Mouse (Mus musculus): Measurements from ENCODE around the gene Ascl4. TPM values are rescaled to one million over a fixed set of nuclear protein-coding genes. Genes with fewer than 3 reads are reported as not detected.
A peak's percentile ranks its signal among the peaks of the same experiment; 100 is the strongest.

The Ascl4 gene
- 0.07 TPM in 1 of 2 replicates, not detected in the other for polyA plus RNA-seq (2015; fragmentation: Nextera tagmentation; extraction: Ambion mirVana)

GRCm38 (mm10) chr10:85927676-85928445 lies at the start of gene Ascl4:
Gene Ascl4 (plus strand): TSS chr10:85927681.
- H3K9ac ChIP-seq, result peak within 1 kb of the TSS; percentile 70
- H3K4me2 ChIP-seq, result peak within 1 kb of the TSS; percentile 99
- H3K27me3 ChIP-seq (replicated peaks), result peaks cover 59% of the 10 kb centered on the region
- H3K9me3 ChIP-seq, result no peaks in the 10 kb centered on the region
- ATAC-seq (ENCODE audit: extremely low read depth, insufficient number of reproducible peaks, low FRiP score, low TSS enrichment), result no peak
- H3K4me1 ChIP-seq, result peaks cover 22% of the 10 kb centered on the region
- H3K36me3 ChIP-seq, result no peaks in the 10 kb centered on the region
- H3K4me3 ChIP-seq, result peak within 1 kb of the TSS; percentile 66
- 3% methylated on average over 23 of the region's 23 CpGs for WGBS
- no peak within 1 kb of the TSS for H3K27ac ChIP-seq (replicated peaks)

- Histone ChIP-seq H3K9ac (no peak overlapping the region), H3K4me1 (no peaks in the 10 kb centered on the region), H3K9me3 (no peaks in the 10 kb centered on the region), H3K4me2 (no peak overlapping the region), H3K36me3 (peaks cover 98% of the 10 kb centered on the region), H3K27ac (replicated peaks) (no peak overlapping the region), H3K4me3 (no peak overlapping the region), H3K27me3 (replicated peaks) (no peaks in the 10 kb centered on the region)
- no peak for ATAC-seq (ENCODE audit: extremely low read depth, insufficient number of reproducible peaks, low FRiP score, low TSS enrichment)
- 87% methylated on average over 8 of the region's 8 CpGs for WGBS
Measured at GRCm38 (mm10) chr10:85879886-85880486, 47.5 kb upstream of the Ascl4 start.

- WGBS, result under 1% methylated on average over 87 of the region's 90 CpGs
- peak; percentile 98 for ATAC-seq (ENCODE audit: extremely low read depth, insufficient number of reproducible peaks, low FRiP score, low TSS enrichment)
- Histone ChIP-seq H3K27ac (replicated peaks) (peak within 1 kb of the TSS; percentile 87), H3K4me1 (peaks cover 17% of the 10 kb centered on the region), H3K4me3 (peak within 1 kb of the TSS; percentile 98), H3K36me3 (peaks cover 27% of the 10 kb centered on the region), H3K27me3 (replicated peaks) (peaks cover 14% of the 10 kb centered on the region), H3K9me3 (no peaks in the 10 kb centered on the region), H3K9ac (peak within 1 kb of the TSS; percentile 94), H3K4me2 (peak within 1 kb of the TSS; percentile 85)
Measured at GRCm38 (mm10) chr10:85916498-85917309, 10.8 kb upstream of the Ascl4 start, which contains the start of gene Prdm4. Gene Prdm4 (minus strand): TSS chr10:85917142.

- H3K27me3 ChIP-seq (replicated peaks), result peaks cover 52% of the 10 kb centered on the region
- H3K4me1 ChIP-seq, result peaks cover 22% of the 10 kb centered on the region
- H3K36me3 ChIP-seq, result no peaks in the 10 kb centered on the region
- no peaks in the 10 kb centered on the region for H3K9me3 ChIP-seq
- WGBS, result 1% methylated on average over 63 of the region's 63 CpGs
- H3K9ac ChIP-seq, result peak overlapping the region; percentile 70
- no peak; the same call in 1 of the 2 replicates for ATAC-seq (ENCODE audit: extremely low read depth, insufficient number of reproducible peaks, low FRiP score, low TSS enrichment)
- H3K4me2 ChIP-seq, result peak overlapping the region; percentile 99
- H3K27ac ChIP-seq (replicated peaks), result no peak overlapping the region
- H3K4me3 ChIP-seq, result peak overlapping the region; percentile 66
Measured at GRCm38 (mm10) chr10:85928499-85929207, 1.2 kb downstream of the Ascl4 start.

GRCm38 (mm10) chr10:85929208-85929591 lies 1.7 kb downstream of the Ascl4 start:
- Histone ChIP-seq H3K36me3 (no peaks in the 10 kb centered on the region), H3K9me3 (no peaks in the 10 kb centered on the region), H3K9ac (no peak overlapping the region), H3K4me1 (peaks cover 22% of the 10 kb centered on the region), H3K4me3 (peak overlapping the region; percentile 66), H3K27me3 (replicated peaks) (peaks cover 48% of the 10 kb centered on the region), H3K4me2 (peak overlapping the region; percentile 99), H3K27ac (replicated peaks) (no peak overlapping the region)
- 45% methylated on average over 11 of the region's 11 CpGs for WGBS
- no peak for ATAC-seq (ENCODE audit: extremely low read depth, insufficient number of reproducible peaks, low FRiP score, low TSS enrichment)

- Histone ChIP-seq H3K9me3 (no peaks in the 10 kb centered on the region), H3K36me3 (no peaks in the 10 kb centered on the region), H3K9ac (no peak overlapping the region), H3K4me2 (no peak overlapping the region), H3K27ac (replicated peaks) (no peak overlapping the region), H3K4me1 (peaks cover 22% of the 10 kb centered on the region), H3K4me3 (no peak overlapping the region), H3K27me3 (replicated peaks) (peaks cover 47% of the 10 kb centered on the region)
- no peak for ATAC-seq (ENCODE audit: extremely low read depth, insufficient number of reproducible peaks, low FRiP score, low TSS enrichment)
- whole genome bisulfite sequencing, result 82% methylated on average over 11 of the region's 11 CpGs
Measured at GRCm38 (mm10) chr10:85929962-85930361, 2.5 kb downstream of the Ascl4 start.

GRCm38 (mm10) chr10:85936280-85936965 lies 8.9 kb downstream of the Ascl4 start:
- no peak overlapping the region for H3K27ac ChIP-seq (replicated peaks)
- peaks cover 58% of the 10 kb centered on the region for H3K36me3 ChIP-seq
- no peak overlapping the region for H3K9ac ChIP-seq
- WGBS, result 93% methylated on average over 6 of the region's 6 CpGs
- H3K9me3 ChIP-seq, result peaks cover 5% of the 10 kb centered on the region; the same call in 1 of the 2 replicates
- H3K27me3 ChIP-seq (replicated peaks), result no peaks in the 10 kb centered on the region
- H3K4me1 ChIP-seq, result no peaks in the 10 kb centered on the region
- H3K4me3 ChIP-seq, result no peak overlapping the region
- H3K4me2 ChIP-seq, result no peak overlapping the region
- no peak for ATAC-seq (ENCODE audit: extremely low read depth, insufficient number of reproducible peaks, low FRiP score, low TSS enrichment)

- WGBS, result 92% methylated on average over 8 of the region's 8 CpGs
- no peak overlapping the region for H3K4me3 ChIP-seq
- no peaks in the 10 kb centered on the region; the same call in 1 of the 2 replicates for H3K4me1 ChIP-seq
- no peaks in the 10 kb centered on the region for H3K27me3 ChIP-seq (replicated peaks)
- no peak for ATAC-seq (ENCODE audit: extremely low read depth, insufficient number of reproducible peaks, low FRiP score, low TSS enrichment)
- H3K36me3 ChIP-seq, result peaks cover 92% of the 10 kb centered on the region
- H3K9ac ChIP-seq, result no peak overlapping the region
- H3K27ac ChIP-seq (replicated peaks), result no peak overlapping the region
- H3K4me2 ChIP-seq, result no peak overlapping the region
- H3K9me3 ChIP-seq, result no peaks in the 10 kb centered on the region
Measured at GRCm38 (mm10) chr10:85948483-85949196, 21.2 kb downstream of the Ascl4 start.

- Histone ChIP-seq H3K27me3 (replicated peaks) (no peaks in the 10 kb centered on the region), H3K9me3 (no peaks in the 10 kb centered on the region), H3K4me1 (peaks cover 9% of the 10 kb centered on the region), H3K27ac (replicated peaks) (no peak overlapping the region), H3K4me3 (no peak overlapping the region), H3K4me2 (no peak overlapping the region), H3K36me3 (peaks cover 81% of the 10 kb centered on the region), H3K9ac (no peak overlapping the region)
- WGBS, result 89% methylated on average over 6 of the region's 6 CpGs
- no peak for ATAC-seq (ENCODE audit: extremely low read depth, insufficient number of reproducible peaks, low FRiP score, low TSS enrichment)
Measured at GRCm38 (mm10) chr10:85951765-85952443, 24.4 kb downstream of the Ascl4 start.
